Mouse (Mus musculus): ENCODE results near the gene Slc9a9.

Slc9a9 gene

GRCm38 (mm10) chr9:95193672-95194071 lies 524.0 kb downstream of the Slc9a9 start:
- no peak for DNase-seq (ENCODE audit: low read depth, low spot score)

- DNase-seq (ENCODE audit: low read depth, low spot score) = no peak
Measured at GRCm38 (mm10) chr9:95194158-95194557, 524.4 kb downstream of the Slc9a9 start.

DNA sequence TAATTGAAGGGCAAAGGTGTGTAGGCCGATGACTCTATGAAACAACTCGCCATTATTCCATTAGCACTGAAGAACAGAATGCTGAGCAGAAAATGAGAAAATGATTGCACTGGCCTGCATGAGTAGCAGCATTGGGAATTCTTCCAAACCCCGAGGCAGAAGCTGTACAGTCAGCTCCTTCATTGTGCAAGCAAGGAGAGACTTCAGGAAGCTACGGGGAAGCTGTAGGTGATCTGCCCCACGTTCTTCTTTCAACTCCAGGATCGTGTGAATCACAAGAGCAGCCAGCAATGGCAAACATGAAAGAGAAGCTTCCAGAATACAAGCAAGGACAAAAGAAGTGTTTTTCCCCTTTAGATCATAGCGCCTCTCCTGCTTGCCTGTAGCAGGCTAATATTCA lies 538.0 kb downstream of the Slc9a9 start:
- no peak for DNase-seq (ENCODE audit: low read depth, low spot score)

GRCm38 (mm10) chr9:95208681-95209080 lies 539.0 kb downstream of the Slc9a9 start:
- DNase-seq (ENCODE audit: low read depth, low spot score) = no peak

- DNase-seq (ENCODE audit: low read depth, low spot score) = no peak
Measured at GRCm38 (mm10) chr9:95220009-95220408, 550.3 kb downstream of the Slc9a9 start.

DNA sequence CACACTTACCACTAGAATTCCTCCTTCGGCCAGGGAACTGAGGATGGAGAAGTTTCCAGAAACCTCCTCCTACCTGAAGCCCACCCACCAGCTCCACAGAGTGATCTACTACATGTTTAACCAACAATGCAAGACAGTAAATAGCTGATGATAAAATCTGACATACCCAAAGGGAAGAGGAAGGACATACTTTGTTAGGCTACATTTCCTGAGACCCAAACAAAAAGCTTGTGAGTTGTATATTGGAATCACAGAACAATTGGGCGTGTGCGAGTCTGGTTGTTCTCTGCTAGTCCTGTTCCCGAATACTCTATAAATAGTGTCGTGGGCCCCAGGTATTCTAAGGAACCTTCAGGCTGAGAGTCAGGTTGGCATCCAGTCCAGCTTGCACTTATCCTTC lies 551.6 kb downstream of the Slc9a9 start:
- no peak for DNase-seq (ENCODE audit: low read depth, low spot score)

- DNase-seq (ENCODE audit: low read depth, low spot score) = no peak
Measured at GRCm38 (mm10) chr9:95226986-95227385, 557.3 kb downstream of the Slc9a9 start.

DNA sequence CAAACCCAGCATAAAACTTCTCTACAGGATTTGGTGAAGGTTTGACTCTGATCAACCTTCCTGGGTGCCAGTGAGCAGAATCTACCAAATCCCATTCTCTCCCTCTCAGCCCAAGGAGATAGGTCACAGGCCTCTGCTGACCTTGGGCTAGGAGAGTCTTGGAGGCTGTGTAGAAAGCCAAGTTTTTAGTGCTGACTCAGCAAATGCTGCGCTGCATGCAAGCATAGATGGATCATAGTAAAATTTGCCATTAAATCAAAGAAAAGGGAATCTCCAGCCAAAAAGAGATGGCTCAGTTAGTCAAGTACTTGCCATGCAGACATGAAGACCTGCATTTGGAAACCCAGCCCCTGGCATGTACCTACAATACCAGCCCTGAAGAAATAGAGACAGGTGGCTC lies 558.4 kb downstream of the Slc9a9 start:
- DNase-seq (ENCODE audit: low read depth, low spot score) = no peak

- DNase-seq (ENCODE audit: low read depth, low spot score) = no peak
Measured at GRCm38 (mm10) chr9:95229147-95229546, 559.4 kb downstream of the Slc9a9 start.

DNA sequence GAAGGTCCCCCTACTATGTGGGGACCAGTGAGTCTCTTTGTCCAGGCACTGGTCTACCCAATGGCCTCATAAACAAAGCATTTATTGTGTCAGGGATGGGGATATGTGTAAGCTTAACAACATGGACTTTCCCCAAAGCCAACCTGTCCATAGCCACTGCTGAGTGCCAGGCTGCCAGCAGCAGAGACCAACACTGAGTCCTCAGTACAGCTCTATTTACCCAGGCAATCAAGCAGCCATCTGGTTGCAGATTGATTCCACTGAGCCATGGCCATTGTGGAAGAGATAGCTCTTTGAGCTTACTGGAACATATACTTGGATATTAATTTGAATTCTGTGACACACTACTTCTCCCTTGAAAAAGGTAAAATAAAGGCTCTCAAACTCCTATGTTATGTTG lies 570.2 kb downstream of the Slc9a9 start:
- no peak for DNase-seq (ENCODE audit: low read depth, low spot score)

- no peak for DNase-seq (ENCODE audit: low read depth, low spot score)
Measured at GRCm38 (mm10) chr9:95242628-95243195, 573.0 kb downstream of the Slc9a9 start.

DNA sequence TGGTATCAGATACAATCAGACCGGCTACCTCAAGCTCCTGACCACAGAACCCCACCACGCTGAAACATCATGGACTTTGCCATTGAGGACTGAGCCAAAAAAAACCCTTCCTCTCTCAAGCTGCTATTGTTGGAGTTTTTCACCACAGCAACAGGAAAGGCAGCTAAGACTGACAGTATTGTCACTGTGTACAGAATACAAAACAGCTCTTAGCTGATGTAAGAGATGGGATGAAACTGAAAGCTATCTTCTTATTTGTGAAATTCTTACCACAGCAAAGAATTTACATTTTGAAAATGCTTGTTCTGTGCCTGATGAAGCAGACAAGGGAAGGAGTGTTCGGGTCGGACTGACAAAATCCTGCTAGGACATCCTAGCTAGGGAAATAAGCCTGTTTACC lies 584.5 kb downstream of the Slc9a9 start:
- no peak for DNase-seq (ENCODE audit: low read depth, low spot score)

- no peak for DNase-seq (ENCODE audit: low read depth, low spot score)
Measured at GRCm38 (mm10) chr9:95255844-95256243, 586.1 kb downstream of the Slc9a9 start.

GRCm38 (mm10) chr9:95256680-95257316 lies 587.1 kb downstream of the Slc9a9 start:
- DNase-seq (ENCODE audit: low read depth, low spot score) = no peak

DNA sequence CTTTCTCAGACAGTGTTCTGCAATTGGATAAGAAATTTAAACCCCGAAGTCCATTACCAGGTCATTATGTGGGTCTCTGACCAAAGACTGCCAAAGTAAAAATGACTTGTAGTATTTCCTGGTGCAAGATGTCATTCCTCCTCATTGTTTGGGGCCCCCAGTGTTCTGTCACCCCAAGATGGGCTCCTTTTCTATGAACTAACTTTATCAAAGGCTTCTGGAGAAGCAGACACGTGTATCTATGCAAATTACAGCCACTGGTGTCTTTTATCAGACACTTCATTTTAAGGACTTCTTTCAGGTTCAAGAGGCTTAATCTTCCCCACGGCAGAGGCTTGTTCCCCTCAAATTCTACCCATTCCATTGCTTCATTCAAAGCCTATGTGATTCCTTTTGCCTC lies 593.1 kb downstream of the Slc9a9 start:
- DNase-seq (ENCODE audit: low read depth, low spot score) = no peak

- DNase-seq (ENCODE audit: low read depth, low spot score) = no peak
Measured at GRCm38 (mm10) chr9:95263867-95264509, 594.3 kb downstream of the Slc9a9 start.

- no peak for DNase-seq (ENCODE audit: low read depth, low spot score)
Measured at GRCm38 (mm10) chr9:95266179-95266578, 596.5 kb downstream of the Slc9a9 start.

DNA sequence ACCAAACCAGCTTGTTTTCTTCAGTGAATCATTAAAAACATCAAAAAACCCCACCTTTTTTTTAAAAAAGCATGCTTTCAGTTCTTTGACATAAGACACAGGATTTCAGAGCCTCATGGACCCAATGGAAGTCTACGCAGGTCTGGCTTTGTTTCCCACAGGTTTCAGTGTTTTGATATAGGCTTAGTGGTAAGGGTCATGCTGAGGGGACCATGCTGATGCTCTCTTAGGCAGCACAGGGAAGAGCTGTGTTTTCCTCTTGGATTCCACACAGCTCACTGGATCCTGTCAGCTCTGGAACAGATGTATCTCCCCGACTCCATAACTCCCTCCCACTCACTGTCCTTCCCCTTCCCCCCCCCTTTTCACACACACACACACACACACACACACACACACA lies 597.2 kb downstream of the Slc9a9 start:
- no peak for DNase-seq (ENCODE audit: low read depth, low spot score)

DNA sequence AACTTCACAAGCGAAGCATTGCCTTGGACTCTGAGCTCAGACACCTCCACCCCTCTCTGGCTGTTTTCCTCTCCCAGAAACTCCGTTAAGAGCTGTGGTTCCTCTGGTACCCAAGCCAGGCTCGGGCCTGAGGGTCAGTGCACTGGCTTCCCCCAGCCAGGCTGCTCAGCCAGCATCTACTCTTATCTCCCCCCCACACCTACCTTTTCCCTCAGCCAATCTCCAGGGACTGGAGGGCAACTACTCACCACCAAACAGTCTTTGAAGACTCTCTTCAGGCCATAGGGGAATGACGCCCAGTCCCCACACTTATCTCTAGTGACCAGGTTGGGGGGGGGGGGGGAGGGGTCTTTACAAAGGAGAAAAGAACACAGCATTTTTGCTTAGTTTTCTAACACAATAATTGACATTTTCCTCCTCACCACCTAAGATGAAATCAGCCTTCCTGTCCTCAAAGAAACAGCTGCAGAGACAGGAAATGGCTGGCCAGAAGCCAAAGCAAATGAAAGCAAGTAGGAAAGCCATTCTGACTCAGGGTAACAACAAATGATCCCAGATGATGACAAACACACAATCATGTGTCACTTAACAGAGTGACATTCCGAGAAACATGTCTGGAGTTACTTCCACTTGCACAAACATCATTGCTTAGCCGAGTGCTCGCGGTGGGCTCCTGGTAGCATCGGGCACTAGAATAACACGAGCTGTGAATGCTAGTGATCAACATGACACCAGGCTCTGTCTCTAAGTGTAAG lies 610.1 kb downstream of the Slc9a9 start:
- no peak for DNase-seq (ENCODE audit: low read depth, low spot score)
